Mouse (Mus musculus) cerebellum, adult 2 months (tissue): ENCODE measurements around the gene Tmprss3. TPM values are rescaled to one million over a fixed set of nuclear protein-coding genes. Genes with fewer than 3 reads are reported as not detected.

Experiments
- DNase-seq, 2 experiments: peaks; one replicate each; pipeline ENCODE4 v3.0.0; 2021
- H3K27ac ChIP-seq: fragments of 200-500 bp; 2 replicates; pipeline ENCODE4 v1.5.1; 2012; ENCODE audit warnings: low read length, control low read depth, inconsistent platforms; ENCODE audit not compliant: insufficient read depth
- H3K27me3 ChIP-seq: fragments of 200-500 bp; 2 replicates; pipeline ENCODE4 v1.6.1; 2012; ENCODE audit warnings: inconsistent platforms, mild to moderate bottlenecking, low read length, moderate library complexity; ENCODE audit not compliant: control insufficient read depth, insufficient read depth
- H3K4me1 ChIP-seq: fragments of 200-500 bp; 2 replicates; pipeline ENCODE4 v1.6.1; 2011; ENCODE audit warnings: low read length; ENCODE audit not compliant: control insufficient read depth, insufficient read depth
- H3K4me3 ChIP-seq: fragments of 200-500 bp; replicated peaks from 2 replicates; pipeline ENCODE3; 2011; ENCODE audit warnings: mild to moderate bottlenecking, low read depth, low read length, control low read depth; ENCODE audit not compliant: insufficient read depth
- CTCF ChIP-seq: fragments of 200-500 bp; IDR thresholded peaks from 2 replicates; pipeline ENCODE4 v1.5.1; 2011; ENCODE audit warnings: low read depth, mild to moderate bottlenecking, control low read depth, low read length, moderate library complexity, borderline replicate concordance; ENCODE audit not compliant: insufficient read depth
- POLR2A ChIP-seq: fragments of 200-500 bp; IDR thresholded peaks from 2 replicates; pipeline ENCODE4 v1.6.1; 2011; ENCODE audit warnings: low read length, control low read depth, borderline replicate concordance; ENCODE audit not compliant: insufficient read depth
- WGBS: fragments of 180-500 bp; shearing (Covaris S2); methylation state at CpG from one replicate; pipeline ENCODE4 v1.1.7; 2018; 5-methylcytosine and 5-hydroxymethylcytosine counted together
- polyA plus RNA-seq: library from polyadenylated mRNA; depleted of rRNA; stranded (reverse); fragments of >200 nt; gene quantifications from 2 replicates; pipeline ENCODE4 v1.2.3, GENCODE M21; 2012

The Tmprss3 gene
- polyA plus RNA-seq, 1 experiment, result 0.64 TPM

DNA sequence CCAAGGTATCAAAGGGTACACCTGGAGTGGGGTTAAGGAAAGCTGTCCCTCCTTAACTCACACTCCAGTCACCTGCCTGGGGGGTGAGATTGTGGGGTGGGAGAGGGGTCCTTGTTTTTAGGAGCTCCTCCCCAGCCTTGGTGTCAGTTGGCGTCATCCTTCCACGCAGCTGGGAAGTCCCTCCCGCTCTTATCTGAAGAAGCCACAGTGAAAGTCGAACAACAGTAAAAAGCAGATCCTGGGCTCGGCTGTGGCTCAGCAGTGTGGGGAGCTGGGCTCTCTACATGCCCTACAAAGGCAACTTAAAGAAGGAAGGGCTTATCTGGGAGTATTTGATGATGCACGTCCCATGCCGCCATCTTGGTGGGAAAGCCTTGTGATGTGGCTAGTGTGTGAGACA, 11.5 kb upstream of the Tmprss3 start:
- H3K4me1 ChIP-seq, result no peaks in the 10 kb centered on the region
- no peaks in the 10 kb centered on the region for H3K27me3 ChIP-seq
- DNase-seq, result no peak
- H3K4me3 ChIP-seq, result no peak overlapping the region
- TF ChIP-seq CTCF (no peak), POLR2A (no peak)
- H3K27ac ChIP-seq, result no peak overlapping the region
- WGBS, result 93% methylated on average over 7 of the region's 7 CpGs

DNA sequence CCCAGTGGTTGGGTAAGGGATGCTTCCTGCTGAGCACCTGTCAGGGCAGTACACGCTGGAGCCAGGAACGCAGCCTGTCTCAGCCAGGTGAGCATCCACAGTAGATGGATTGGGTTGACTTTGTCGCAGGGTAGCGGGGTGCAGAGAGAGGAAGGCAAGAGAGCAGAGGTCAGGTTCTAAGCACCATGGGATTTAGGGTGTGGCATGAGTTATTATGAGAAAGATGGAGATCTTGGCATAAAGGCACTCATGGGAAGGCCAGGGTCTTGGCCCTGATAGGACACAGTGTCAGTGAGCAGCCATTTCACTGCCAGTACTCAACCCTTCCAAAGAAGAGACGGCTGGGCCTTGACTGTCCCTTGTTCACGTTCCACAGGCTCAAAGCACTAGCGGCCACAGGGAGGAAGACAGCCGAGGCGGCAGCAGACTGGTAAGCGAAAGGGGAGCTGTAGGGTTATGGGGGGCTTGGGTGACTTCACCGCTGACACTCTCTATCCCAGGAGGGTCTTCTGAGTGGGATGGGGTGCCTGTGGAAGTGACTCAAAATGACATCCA, 10.7 kb upstream of the Tmprss3 start:
- WGBS, result 93% methylated on average over 11 of the region's 11 CpGs
- no peak for DNase-seq
- H3K27me3 ChIP-seq, result no peaks in the 10 kb centered on the region
- TF ChIP-seq CTCF (no peak), POLR2A (no peak)
- no peak overlapping the region for H3K27ac ChIP-seq
- H3K4me3 ChIP-seq, result no peak overlapping the region
- no peaks in the 10 kb centered on the region for H3K4me1 ChIP-seq

DNA sequence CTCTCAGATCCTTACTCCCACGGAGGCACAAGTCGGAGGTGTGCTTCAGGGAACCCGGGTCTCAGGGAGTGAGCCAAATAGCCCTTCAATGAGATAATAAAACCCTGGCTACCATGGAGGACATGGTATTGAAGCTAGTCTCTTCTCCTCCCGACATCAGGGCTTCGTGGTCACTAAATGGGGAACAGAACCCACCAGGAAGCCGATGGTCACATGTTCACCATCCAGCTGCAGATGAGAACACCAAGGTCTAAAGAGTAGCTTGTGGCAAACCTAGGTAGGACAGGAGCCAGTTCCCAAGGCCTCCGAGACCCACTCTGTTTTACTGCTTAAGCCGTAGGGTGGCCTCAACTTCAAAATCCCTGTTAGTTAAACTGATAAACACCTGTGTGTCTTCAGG, 9.9 kb upstream of the Tmprss3 start:
- TF ChIP-seq CTCF (no peak), POLR2A (no peak)
- H3K27ac ChIP-seq, result no peak overlapping the region
- H3K4me1 ChIP-seq, result no peaks in the 10 kb centered on the region
- DNase-seq, result no peak
- WGBS, result 90% methylated on average over 8 of the region's 8 CpGs
- no peak overlapping the region for H3K4me3 ChIP-seq
- no peaks in the 10 kb centered on the region for H3K27me3 ChIP-seq

DNA sequence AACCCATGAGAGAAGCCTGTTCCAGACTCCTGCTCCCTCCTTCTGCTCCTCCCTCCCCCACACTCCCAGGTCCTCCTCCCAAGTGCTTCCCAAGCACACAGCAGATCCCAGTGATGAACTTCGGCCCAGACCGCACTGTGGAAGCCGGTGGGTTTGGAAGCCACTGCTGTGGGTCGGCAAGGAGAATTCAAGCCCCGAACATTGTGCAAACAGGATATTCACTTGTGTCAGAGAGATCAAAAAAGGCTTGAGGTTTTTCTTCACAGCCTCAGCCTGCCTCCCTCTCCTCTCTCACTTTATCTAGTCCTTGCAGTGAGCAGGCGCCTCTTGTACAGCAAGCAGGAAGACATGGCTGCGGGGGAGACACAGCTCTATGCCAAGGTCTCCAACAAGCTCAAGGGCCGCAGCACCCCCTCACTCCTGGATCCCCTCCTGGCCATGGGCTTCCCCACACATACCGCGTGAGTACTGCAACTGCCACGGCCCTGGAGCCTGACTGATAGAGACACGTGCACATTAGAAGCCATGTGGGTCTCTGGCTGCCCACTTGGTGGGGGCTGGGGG, 9.1 kb upstream of the Tmprss3 start, which contains the start of gene Ubash3a:
Ubash3a (plus strand) TSS at position 103 of the 564 bp plus-strand sequence.
- 61% methylated on average over 12 of the region's 12 CpGs for WGBS
- DNase-seq, result no peak
- TF ChIP-seq POLR2A (no peak), CTCF (no peak)
- Histone ChIP-seq H3K27me3 (no peaks in the 10 kb centered on the region), H3K4me3 (no peak within 1 kb of the TSS), H3K27ac (no peak within 1 kb of the TSS), H3K4me1 (no peaks in the 10 kb centered on the region)

DNA sequence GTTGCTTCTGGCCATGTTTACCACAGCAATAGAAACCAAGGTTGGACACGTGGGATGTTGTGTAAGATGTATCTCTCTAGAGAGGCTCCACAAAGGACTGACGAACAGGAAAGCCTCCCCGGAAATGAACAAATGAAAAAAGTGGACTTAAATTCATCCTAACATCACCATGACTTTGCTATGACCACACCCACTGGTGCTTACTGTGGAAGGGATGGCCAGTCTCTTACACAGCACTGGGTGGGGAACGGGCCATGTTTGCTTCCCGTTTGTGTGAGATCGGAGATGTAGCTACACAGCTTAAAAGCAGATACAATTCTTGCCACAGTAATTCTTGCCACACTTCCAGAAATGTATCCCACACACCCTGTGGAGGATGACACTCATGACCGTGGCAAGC, 2.5 kb downstream of the Tmprss3 start:
- Histone ChIP-seq H3K4me3 (no peak overlapping the region), H3K27me3 (no peaks in the 10 kb centered on the region), H3K4me1 (no peaks in the 10 kb centered on the region), H3K27ac (no peak overlapping the region)
- no peak for DNase-seq
- no peak for TF ChIP-seq CTCF
- TF ChIP-seq POLR2A, result no peak
- WGBS, result 94% methylated on average over 7 of the region's 7 CpGs

DNA sequence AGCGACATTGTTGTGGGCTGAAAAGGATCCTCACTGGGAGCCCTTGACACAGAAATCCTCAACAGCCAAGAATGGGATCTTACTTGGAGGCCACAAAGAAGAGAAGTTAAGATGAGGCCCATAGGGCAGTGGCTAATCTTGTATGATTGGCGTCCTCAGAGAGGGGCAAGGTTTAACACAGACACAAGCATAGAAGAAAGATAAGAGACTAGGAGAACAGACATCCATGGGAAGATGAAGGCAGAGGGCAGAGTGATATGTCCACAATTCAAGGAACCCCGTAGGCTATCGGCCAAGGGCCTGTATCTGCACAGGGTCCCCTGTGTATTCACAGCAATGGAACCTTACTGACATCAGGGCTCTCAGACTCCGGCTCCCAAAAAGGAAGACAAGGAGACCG, 3.6 kb downstream of the Tmprss3 start:
- no peaks in the 10 kb centered on the region for H3K4me1 ChIP-seq
- TF ChIP-seq POLR2A (no peak), CTCF (no peak)
- WGBS, result 85% methylated on average over 6 of the region's 6 CpGs
- H3K27ac ChIP-seq, result no peak overlapping the region
- H3K27me3 ChIP-seq, result no peaks in the 10 kb centered on the region
- no peak for DNase-seq
- no peak overlapping the region for H3K4me3 ChIP-seq

DNA sequence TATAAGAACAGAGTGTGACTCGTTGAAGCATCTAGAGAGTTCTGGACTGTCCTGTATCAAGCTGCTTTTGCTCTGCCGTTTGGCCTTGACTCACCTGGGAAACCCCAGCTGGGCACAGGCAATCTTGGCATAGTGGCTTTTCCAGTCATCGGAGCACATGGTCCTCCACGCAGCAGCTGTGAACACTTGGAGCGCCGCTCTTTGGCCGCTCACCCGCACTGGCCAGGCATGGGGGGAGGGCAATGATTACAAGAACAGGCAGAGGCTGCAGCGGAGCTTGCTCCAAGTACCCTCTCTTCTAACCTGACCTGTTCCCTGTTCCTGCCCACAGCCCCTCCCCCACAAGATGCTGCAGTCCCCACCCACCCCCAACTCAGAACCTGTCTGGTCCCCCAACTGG, 5.4 kb downstream of the Tmprss3 start:
- DNase-seq, result no peak
- H3K27ac ChIP-seq, result no peak overlapping the region

DNA sequence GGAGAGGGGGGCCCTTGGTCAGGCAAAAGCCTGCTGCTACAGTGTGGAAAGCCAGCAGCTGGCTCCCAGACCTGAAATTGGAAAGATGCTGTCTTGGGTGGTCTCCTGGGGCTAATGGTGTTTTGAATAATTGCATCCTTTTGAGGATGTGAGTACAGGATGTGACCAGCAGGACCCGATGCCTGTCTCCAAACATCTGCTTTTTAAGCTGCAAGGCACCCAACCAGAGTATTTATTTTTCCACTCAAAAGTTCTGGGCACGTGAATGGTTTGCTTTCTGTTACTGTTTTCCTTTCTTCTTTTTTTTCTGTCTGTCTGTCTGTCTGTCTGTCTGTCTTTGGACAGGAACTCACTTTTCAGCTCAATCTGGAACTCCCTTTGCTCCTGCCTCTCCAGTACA, 6.1 kb downstream of the Tmprss3 start:
- H3K27me3 ChIP-seq, result no peaks in the 10 kb centered on the region
- 84% methylated on average over 2 of the region's 2 CpGs for WGBS
- H3K4me1 ChIP-seq, result no peaks in the 10 kb centered on the region
- no peak overlapping the region for H3K4me3 ChIP-seq
- no peak overlapping the region for H3K27ac ChIP-seq
- TF ChIP-seq CTCF (no peak), POLR2A (no peak)
- no peak for DNase-seq

More for the DNA sequence above, 5.4 kb downstream of the Tmprss3 start:
- Histone ChIP-seq H3K4me1 (no peaks in the 10 kb centered on the region), H3K27me3 (no peaks in the 10 kb centered on the region), H3K4me3 (no peak overlapping the region)
- 32% methylated on average over 9 of the region's 9 CpGs for WGBS
- TF ChIP-seq POLR2A, result no peak
- TF ChIP-seq CTCF, result no peak
